Mouse (Mus musculus): Measurements from ENCODE around the gene Npr2.

- TF ChIP-seq CTCF (IDR thresholded peaks at IDR 0.05; ENCODE audit: control insufficient read depth, insufficient read depth, insufficient replicate concordance, low read depth, low read length) (no peak), POLR2A (IDR thresholded peaks at IDR 0.05; ENCODE audit: control insufficient read depth, low read depth, low read length) (no peak)
Measured at GRCm38 (mm10) chr4:43694439-43695248, 62.9 kb downstream of the Npr2 start.
